Mouse (Mus musculus) limb, embryonic 12.5 days (tissue): ENCODE measurements around the gene Ccnb1ip1. TPM values are rescaled to one million over a fixed set of nuclear protein-coding genes. Genes with fewer than 3 reads are reported as not detected.

Source experiments
- ATAC-seq: fragments of 200-750 bp; cut with Nextera tagmentation; 2 replicates; pipeline ENCODE4 v1.8.0; 2017; ENCODE audit warnings: low read depth, moderate TSS enrichment; ENCODE audit not compliant: insufficient number of reproducible peaks, insufficient read depth, low FRiP score, low TSS enrichment
- H3K27ac ChIP-seq: fragments of 300-500 bp; sonication (generic); 2 replicates; pipeline ENCODE4 v1.5.1; 2016; ENCODE audit warnings: mild to moderate bottlenecking, moderate library complexity
- H3K27me3 ChIP-seq: fragments of 300-500 bp; sonication (generic); 2 replicates; pipeline ENCODE4 v1.6.1; 2016; ENCODE audit warnings: mild to moderate bottlenecking, moderate library complexity
- H3K36me3 ChIP-seq: fragments of 300-500 bp; sonication (generic); 2 replicates; pipeline ENCODE4 v1.6.1; 2016; ENCODE audit warnings: mild to moderate bottlenecking, moderate library complexity
- H3K4me1 ChIP-seq: fragments of 300-500 bp; sonication (generic); replicated peaks from 2 replicates; pipeline ENCODE4 v1.6.1; 2016
- H3K4me2 ChIP-seq: fragments of 300-500 bp; sonication (generic); 2 replicates; pipeline ENCODE4 v1.6.1; 2016; ENCODE audit warnings: mild to moderate bottlenecking, moderate library complexity
- H3K4me3 ChIP-seq: fragments of 300-500 bp; sonication (generic); replicated peaks from 2 replicates; pipeline ENCODE4 v1.5.1; 2016; ENCODE audit warnings: mild to moderate bottlenecking
- H3K9ac ChIP-seq: fragments of 300-500 bp; sonication (generic); replicated peaks from 2 replicates; pipeline ENCODE4 v1.6.1; 2016; ENCODE audit warnings: mild to moderate bottlenecking, moderate library complexity
- H3K9me3 ChIP-seq: fragments of 300-500 bp; sonication (generic); 2 replicates; pipeline ENCODE4 v1.6.1; 2016; ENCODE audit warnings: mild to moderate bottlenecking, moderate library complexity
- WGBS: fragments of 180-500 bp; shearing (Covaris S2); methylation state at CpG from one replicate; pipeline ENCODE4 v1.1.7; 2016; 5-methylcytosine and 5-hydroxymethylcytosine counted together
- polyA plus RNA-seq: library from polyadenylated mRNA; unstranded; fragments of >200 nt; fragmentation: Nextera tagmentation; extraction: Ambion mirVana; gene quantifications from 2 replicates; pipeline ENCODE4 v1.2.1, GENCODE M21; 2016

The Ccnb1ip1 gene
- polyA plus RNA-seq, 1 experiment from 2014 or later = not detected

DNA sequence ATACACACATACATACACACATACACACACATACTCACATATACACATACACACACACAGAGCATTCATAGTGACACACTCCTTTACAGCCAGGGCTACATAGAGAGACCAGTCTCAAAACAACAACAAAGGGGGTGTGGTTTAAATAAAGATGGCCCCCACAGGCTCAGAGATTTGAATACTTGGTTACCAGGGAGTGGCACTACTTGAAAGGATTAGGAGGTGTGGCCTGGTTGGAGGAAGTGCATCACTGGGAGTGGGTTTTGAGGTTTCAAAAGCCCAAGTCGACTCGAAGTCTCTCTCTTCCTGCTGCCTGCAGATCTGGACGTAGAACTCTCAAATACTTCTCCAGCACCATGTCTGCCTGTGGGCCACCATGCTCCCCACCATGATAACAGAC lies 25.4 kb downstream of the Ccnb1ip1 start:
- Histone ChIP-seq H3K27me3 (no peaks in the 10 kb centered on the region), H3K4me1 (peaks cover 6% of the 10 kb centered on the region), H3K36me3 (peaks cover 36% of the 10 kb centered on the region), H3K9ac (no peak overlapping the region), H3K9me3 (no peaks in the 10 kb centered on the region; the same call in 1 of the 2 replicates), H3K4me2 (no peak overlapping the region), H3K4me3 (no peak overlapping the region), H3K27ac (no peak overlapping the region)
- 94% methylated on average over 3 of the region's 3 CpGs for WGBS
- no peak for ATAC-seq

DNA sequence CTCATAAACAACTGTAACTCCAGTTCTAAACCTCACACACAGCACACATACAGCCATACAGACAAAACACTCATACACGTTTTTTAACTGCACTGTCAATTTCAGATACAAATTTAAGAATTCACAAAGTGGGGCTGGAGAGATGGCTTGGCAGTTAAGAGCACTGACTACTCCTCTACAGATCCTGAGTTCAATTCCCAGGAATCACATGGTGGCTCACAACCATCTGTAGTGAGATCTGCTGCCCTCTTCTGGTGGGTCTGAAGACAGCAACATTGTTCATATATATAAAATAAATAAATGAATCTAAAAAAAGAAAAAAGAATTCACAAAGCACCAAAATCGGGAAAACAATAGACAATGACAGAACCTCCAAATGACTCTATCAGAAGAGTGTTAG lies 36.2 kb downstream of the Ccnb1ip1 start:
- Histone ChIP-seq H3K4me3 (no peak overlapping the region), H3K4me1 (no peaks in the 10 kb centered on the region), H3K9ac (no peak overlapping the region), H3K27me3 (no peaks in the 10 kb centered on the region), H3K36me3 (peaks cover 90% of the 10 kb centered on the region), H3K4me2 (no peak overlapping the region), H3K9me3 (no peaks in the 10 kb centered on the region), H3K27ac (no peak overlapping the region)
- no peak for ATAC-seq
- WGBS = 88% methylated on average over 2 of the region's 2 CpGs

DNA sequence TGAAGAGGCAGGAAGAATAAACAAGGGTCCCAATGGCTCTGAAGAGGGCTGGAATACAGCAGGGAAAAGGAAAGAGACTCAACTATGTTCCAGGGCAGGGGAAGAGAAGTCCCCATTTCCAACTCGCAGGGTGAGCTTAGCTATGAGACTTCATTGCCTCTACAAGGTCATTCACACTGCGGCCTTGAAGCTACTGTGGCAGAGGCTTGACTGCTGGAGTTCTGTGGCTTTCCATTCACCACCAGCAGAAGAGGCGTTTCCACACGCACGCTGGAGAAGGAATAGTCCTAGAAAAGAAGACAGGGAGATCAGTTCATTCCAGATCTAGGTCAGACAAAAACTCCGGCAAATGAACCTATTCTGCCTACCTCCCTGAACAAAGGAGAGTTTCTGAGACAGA lies 41.8 kb downstream of the Ccnb1ip1 start:
- Histone ChIP-seq H3K27ac (no peak overlapping the region), H3K4me3 (no peak overlapping the region), H3K4me2 (no peak overlapping the region), H3K36me3 (peaks cover 71% of the 10 kb centered on the region), H3K9me3 (no peaks in the 10 kb centered on the region), H3K27me3 (no peaks in the 10 kb centered on the region), H3K9ac (no peak overlapping the region), H3K4me1 (no peaks in the 10 kb centered on the region)
- ATAC-seq = no peak
- WGBS = 95% methylated on average over 6 of the region's 6 CpGs

DNA sequence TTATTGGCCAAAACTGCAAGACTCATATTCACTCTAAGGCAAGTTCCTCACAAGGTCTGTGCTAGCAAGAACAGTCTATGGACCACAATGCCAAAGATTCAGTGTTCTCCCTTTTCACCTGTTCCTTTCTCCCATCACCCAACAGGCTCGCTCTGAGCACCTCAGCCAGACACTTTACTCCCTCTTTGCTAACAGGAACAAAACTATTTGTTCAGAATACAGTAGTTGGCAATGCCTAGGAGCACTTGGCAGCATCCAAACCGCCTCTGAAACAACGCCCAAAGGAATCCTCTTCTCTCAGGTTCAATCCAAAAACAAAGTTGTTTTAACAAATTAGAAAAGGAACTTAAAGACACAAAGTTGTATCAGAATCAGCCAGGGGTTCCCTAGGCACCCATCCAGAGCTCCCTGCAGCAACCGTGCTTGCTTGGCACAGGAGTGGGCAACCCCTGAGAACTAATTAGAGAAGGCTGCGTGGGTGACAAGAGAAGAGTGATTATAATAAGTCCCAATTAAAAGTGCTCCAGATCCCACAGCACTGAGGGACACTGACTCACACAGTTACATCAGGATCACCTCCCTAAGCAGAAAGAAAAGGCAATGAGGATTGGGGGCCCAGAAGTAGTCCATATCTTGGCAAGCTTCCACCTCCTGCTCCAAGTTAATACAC lies 49.0 kb downstream of the Ccnb1ip1 start:
- H3K36me3 ChIP-seq = peaks cover 7% of the 10 kb centered on the region; the same call in 1 of the 2 replicates
- no peaks in the 10 kb centered on the region for H3K9me3 ChIP-seq
- ATAC-seq = no peak
- H3K27ac ChIP-seq = no peak overlapping the region
- no peak overlapping the region for H3K9ac ChIP-seq
- no peak overlapping the region for H3K4me3 ChIP-seq
- H3K27me3 ChIP-seq = no peaks in the 10 kb centered on the region
- H3K4me2 ChIP-seq = no peak overlapping the region
- WGBS = 81% methylated on average over 5 of the region's 5 CpGs
- H3K4me1 ChIP-seq = no peaks in the 10 kb centered on the region

DNA sequence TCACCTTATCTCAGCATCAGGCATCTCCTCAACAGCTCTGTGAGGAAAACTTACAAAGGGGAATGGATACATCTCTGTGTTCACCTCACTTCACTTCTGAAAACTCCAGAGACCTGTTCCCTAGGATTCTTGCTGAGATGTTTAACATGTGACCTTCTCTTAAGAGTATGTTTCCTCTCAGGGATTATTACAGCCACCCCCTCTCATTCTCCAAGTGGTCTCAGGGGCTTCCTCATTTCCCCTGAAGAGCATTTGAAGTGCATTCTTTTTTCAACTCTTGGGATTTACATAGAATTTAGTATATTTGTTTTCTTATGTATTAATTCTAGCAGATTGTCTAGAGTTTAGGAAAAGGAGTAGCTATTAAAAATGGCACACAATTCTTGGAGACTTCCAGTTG lies 62.5 kb downstream of the Ccnb1ip1 start, which contains the start of gene Olfr749:
Olfr749 (minus strand) TSS at position 101 of the 400 bp plus-strand sequence.
- no peaks in the 10 kb centered on the region for H3K9me3 ChIP-seq
- no peak within 1 kb of the TSS for H3K4me2 ChIP-seq
- no peak within 1 kb of the TSS for H3K9ac ChIP-seq
- no peaks in the 10 kb centered on the region for H3K4me1 ChIP-seq
- no peak within 1 kb of the TSS for H3K27ac ChIP-seq
- H3K27me3 ChIP-seq = no peaks in the 10 kb centered on the region
- H3K36me3 ChIP-seq = no peaks in the 10 kb centered on the region
- no peak for ATAC-seq
- H3K4me3 ChIP-seq = no peak within 1 kb of the TSS

DNA sequence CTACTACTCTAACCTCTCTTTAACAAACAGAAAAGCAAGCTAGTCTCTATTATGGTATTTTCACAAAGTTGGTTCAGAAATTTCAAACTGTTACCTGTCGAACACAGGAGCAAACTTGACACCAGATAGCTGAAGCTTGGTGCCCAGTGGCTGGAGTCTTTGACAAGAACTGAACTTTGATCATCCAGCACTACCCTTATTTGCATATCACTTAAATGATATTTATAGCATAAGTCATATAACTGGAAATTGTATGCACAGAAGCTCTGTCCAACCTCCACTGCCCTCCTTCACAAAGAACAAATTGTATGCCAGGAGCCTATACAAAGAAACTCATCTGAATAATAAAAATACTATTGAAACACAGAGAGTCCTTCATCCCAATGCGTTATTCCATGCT lies 65.9 kb downstream of the Ccnb1ip1 start:
- H3K4me1 ChIP-seq = no peaks in the 10 kb centered on the region
- H3K9me3 ChIP-seq = no peaks in the 10 kb centered on the region
- no peaks in the 10 kb centered on the region for H3K27me3 ChIP-seq
- no peak for ATAC-seq
- 65% methylated on average over 2 of the region's 2 CpGs for WGBS
- no peaks in the 10 kb centered on the region for H3K36me3 ChIP-seq
- no peak overlapping the region for H3K4me3 ChIP-seq
- no peak overlapping the region for H3K9ac ChIP-seq
- no peak overlapping the region for H3K27ac ChIP-seq
- no peak overlapping the region for H3K4me2 ChIP-seq

DNA sequence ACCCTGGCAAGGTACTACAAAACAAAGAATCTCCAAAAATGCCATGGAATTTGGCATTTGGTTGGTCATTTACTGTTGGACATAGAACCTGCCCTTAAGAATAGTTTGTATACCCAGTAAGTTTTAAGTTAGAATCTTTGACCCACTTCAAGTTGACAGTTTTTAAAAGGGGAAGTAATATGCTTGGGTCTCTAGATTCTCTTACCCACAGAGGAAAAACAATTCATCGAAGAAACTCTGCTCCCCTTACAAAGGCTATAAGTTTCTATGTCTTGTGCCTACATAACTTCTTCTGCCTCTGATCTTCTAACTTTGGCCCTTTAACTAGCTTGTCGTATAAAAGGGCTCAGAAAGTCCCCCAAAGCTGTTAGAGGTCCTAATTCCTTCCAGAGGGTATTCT lies 67.2 kb downstream of the Ccnb1ip1 start:
- H3K27me3 ChIP-seq = no peaks in the 10 kb centered on the region
- no peak overlapping the region for H3K27ac ChIP-seq
- no peaks in the 10 kb centered on the region for H3K36me3 ChIP-seq
- H3K9ac ChIP-seq = no peak overlapping the region
- no peak overlapping the region for H3K4me3 ChIP-seq
- 71% methylated on average over 2 of the region's 2 CpGs for WGBS
- no peaks in the 10 kb centered on the region for H3K9me3 ChIP-seq
- H3K4me1 ChIP-seq = no peaks in the 10 kb centered on the region
- no peak for ATAC-seq
- H3K4me2 ChIP-seq = no peak overlapping the region

Other genes with a start within 250 kb of the Ccnb1ip1 start
- not detected in 2 replicates for gene Olfr744, start 192.9 kb downstream of the Ccnb1ip1 start, polyA plus RNA-seq
- not detected in 2 replicates for gene Olfr745, start 168.3 kb downstream of the Ccnb1ip1 start, polyA plus RNA-seq
- gene Olfr746, start 160.6 kb downstream of the Ccnb1ip1 start, polyA plus RNA-seq = not detected in 2 replicates
- gene Olfr747, start 114.5 kb downstream of the Ccnb1ip1 start, polyA plus RNA-seq = not detected in 2 replicates
- not detected in 2 replicates for gene Olfr748, start 100.4 kb downstream of the Ccnb1ip1 start, polyA plus RNA-seq
- gene Olfr749, start 62.6 kb downstream of the Ccnb1ip1 start, polyA plus RNA-seq = not detected in 2 replicates
- 91.3 and 101 TPM in 2 replicates for gene Ttc5, start 22.2 kb downstream of the Ccnb1ip1 start, polyA plus RNA-seq
- 60.3 and 64.2 TPM in 2 replicates for gene Parp2, start 109 bp upstream of the Ccnb1ip1 start, polyA plus RNA-seq
- 5.5 and 7.4 TPM in 2 replicates for gene Tep1, start 62.8 kb upstream of the Ccnb1ip1 start, polyA plus RNA-seq
- 0.11 TPM in 1 of 2 replicates, not detected in the other for gene Klhl33, start 89.8 kb upstream of the Ccnb1ip1 start, polyA plus RNA-seq
- gene Osgep, start 117.2 kb upstream of the Ccnb1ip1 start, polyA plus RNA-seq = 168 and 171 TPM in 2 replicates
- 350 and 374 TPM in 2 replicates for gene Apex1, start 117.2 kb upstream of the Ccnb1ip1 start, polyA plus RNA-seq
- 58.7 and 59.1 TPM in 2 replicates for gene Pip4p1, start 123.1 kb upstream of the Ccnb1ip1 start, polyA plus RNA-seq
- gene Pnp, start 123.3 kb upstream of the Ccnb1ip1 start, polyA plus RNA-seq = 61.5 and 67.2 TPM in 2 replicates
- gene Gm49342, start 136.8 kb upstream of the Ccnb1ip1 start, polyA plus RNA-seq = not detected in 2 replicates
- gene Pnp2, start 148.3 kb upstream of the Ccnb1ip1 start, polyA plus RNA-seq = 0.74 and 0.78 TPM in 2 replicates
- gene Rnase10, start 200.0 kb upstream of the Ccnb1ip1 start, polyA plus RNA-seq = not detected in 2 replicates
- not detected in 2 replicates for gene Rnase9, start 234.1 kb upstream of the Ccnb1ip1 start, polyA plus RNA-seq
- gene Rnase11, start 242.4 kb upstream of the Ccnb1ip1 start, polyA plus RNA-seq = not detected in 2 replicates
- 0.44 TPM in 1 of 2 replicates, not detected in the other for gene Rnase12, start 249.9 kb upstream of the Ccnb1ip1 start, polyA plus RNA-seq